In genomic region chr4:74747985-74748384, GRCm38 (mm10) we compare ENCODE assay signal across 20 mouse cellular contexts.
DNase-seq lines count a peak whose midpoint lies in the region; ATAC-seq and TF ChIP-seq lines count a peak whose summit lies in the region.
"Had no signal": no experiment of that assay in that cellular context is flagged by ENCODE, and none has a peak within 500 bp of the region (broad histone marks: within the 10 kb centered on the region; RNA-seq: fewer than 3 reads in every experiment).

No protein-coding gene starts in this region.

- H3K9me3 ChIP-seq in forebrain, embryonic 14.5 days (replicated peaks; ENCODE audit: control insufficient read depth, low read length): no peaks in the 10 kb centered on the region
- no peaks in the 10 kb centered on the region for H3K9me3 ChIP-seq in forebrain, embryonic 13.5 days (replicated peaks)
- H3K9me3 ChIP-seq in heart, postnatal 0 days (replicated peaks; ENCODE audit: control insufficient read depth, low read length): no peaks in the 10 kb centered on the region
- H3K9me3 ChIP-seq in intestine, embryonic 15.5 days: no peaks in the 10 kb centered on the region
- H3K9me3 ChIP-seq: liver, embryonic 12.5 days had no signal

- TF ChIP-seq EP300 in heart, postnatal 0 days (IDR thresholded peaks at IDR 0.05; ENCODE audit: low read depth): no peak

- no peak for ATAC-seq in forebrain, embryonic 14.5 days
- ATAC-seq in forebrain, embryonic 13.5 days: no peak
- ATAC-seq in heart, postnatal 0 days (ENCODE audit: insufficient read depth, low read depth): peak; percentile 30; the same call in 1 of the 2 replicates
- ATAC-seq in intestine, embryonic 15.5 days: no peak
- ATAC-seq: hindbrain, embryonic 16.5 days; liver, embryonic 12.5 days; midbrain, embryonic 16.5 days had no signal

- H3K27me3 ChIP-seq in forebrain, embryonic 14.5 days (replicated peaks; ENCODE audit: control insufficient read depth, insufficient read depth, low read length): no peaks in the 10 kb centered on the region
- no peaks in the 10 kb centered on the region for H3K27me3 ChIP-seq in forebrain, embryonic 13.5 days
- no peaks in the 10 kb centered on the region for H3K27me3 ChIP-seq in heart, postnatal 0 days (ENCODE audit: control insufficient read depth, insufficient read depth, low read length)
- no peaks in the 10 kb centered on the region for H3K27me3 ChIP-seq in intestine, embryonic 15.5 days (replicated peaks)
- H3K27me3 ChIP-seq: liver, embryonic 12.5 days had no signal

- peak; percentile 5 for DNase-seq in forebrain, embryonic 14.5 days (ENCODE audit: low spot score)
- DNase-seq in heart, postnatal 0 days (ENCODE audit: low spot score): peak; percentile 40
- no peak for DNase-seq in heart, adult 11 months
- DNase-seq in brain, embryonic 14.5 days (ENCODE audit: low read depth): peak; percentile 1
- peak; percentile 41 for DNase-seq in forelimb bud, embryonic 11.5 days (ENCODE audit: low read depth, low spot score)
- no peak for DNase-seq in gastrocnemius, adult 2 months
- DNase-seq: adrenal gland, adult 2 months; cerebellum, adult 18-20 months; cerebellum, postnatal 36 days; gastrocnemius, postnatal 25 days; heart, postnatal 36 days; kidney, adult 2 months; lung, postnatal 14 days; retina, postnatal 1 day; thymus, postnatal 4 days had no signal

- H3K36me3 ChIP-seq in forebrain, embryonic 14.5 days (ENCODE audit: control insufficient read depth, insufficient read depth, low read length): no peaks in the 10 kb centered on the region
- H3K36me3 ChIP-seq in forebrain, embryonic 13.5 days (ENCODE audit: poor library complexity, severe bottlenecking): no peaks in the 10 kb centered on the region
- no peaks in the 10 kb centered on the region for H3K36me3 ChIP-seq in heart, postnatal 0 days (replicated peaks; ENCODE audit: control insufficient read depth, insufficient read depth, low read length)
- no peaks in the 10 kb centered on the region for H3K36me3 ChIP-seq in intestine, embryonic 15.5 days
- H3K36me3 ChIP-seq: liver, embryonic 12.5 days had no signal

- TF ChIP-seq CTCF in heart, postnatal 0 days (IDR thresholded peaks at IDR 0.05; ENCODE audit: low read depth): no peak
- TF ChIP-seq CTCF in brain, embryonic 14.5 days (IDR thresholded peaks at IDR 0.05; ENCODE audit: borderline replicate concordance, extremely low read depth, insufficient read depth, insufficient read length): no peak
- TF ChIP-seq CTCF in gastrocnemius, adult 2 months (IDR thresholded peaks at IDR 0.05): no peak

- no peak overlapping the region for H3K27ac ChIP-seq in forebrain, embryonic 14.5 days (ENCODE audit: low read depth, low read length)
- H3K27ac ChIP-seq in forebrain, embryonic 13.5 days: no peak overlapping the region
- no peak overlapping the region for H3K27ac ChIP-seq in heart, postnatal 0 days (ENCODE audit: low read depth)
- H3K27ac ChIP-seq in gastrocnemius, adult 2 months: no peak overlapping the region
- H3K27ac ChIP-seq in intestine, embryonic 15.5 days: no peak overlapping the region
- H3K27ac ChIP-seq: liver, embryonic 12.5 days had no signal

- H3K4me2 ChIP-seq in forebrain, embryonic 14.5 days (ENCODE audit: low read length): no peak overlapping the region
- H3K4me2 ChIP-seq in forebrain, embryonic 13.5 days: no peak overlapping the region
- 0 out of 2 replicates have a peak overlapping the region, but pooled peaks have one; percentile 23 for H3K4me2 ChIP-seq in heart, postnatal 0 days (ENCODE audit: low read depth, low read length)
- no peak overlapping the region for H3K4me2 ChIP-seq in intestine, embryonic 15.5 days (replicated peaks)
- H3K4me2 ChIP-seq: liver, embryonic 12.5 days had no signal

- no peak overlapping the region for H3K9ac ChIP-seq in forebrain, embryonic 14.5 days (ENCODE audit: low read length)
- no peak overlapping the region for H3K9ac ChIP-seq in forebrain, embryonic 13.5 days
- no peak overlapping the region for H3K9ac ChIP-seq in heart, postnatal 0 days (replicated peaks; ENCODE audit: low read depth, low read length)
- no peak overlapping the region for H3K9ac ChIP-seq in intestine, embryonic 15.5 days
- H3K9ac ChIP-seq: liver, embryonic 12.5 days had no signal

- H3K4me1 ChIP-seq in forebrain, embryonic 14.5 days (ENCODE audit: control insufficient read depth, insufficient read depth, low read length): no peaks in the 10 kb centered on the region
- H3K4me1 ChIP-seq in forebrain, embryonic 13.5 days: no peaks in the 10 kb centered on the region
- no peaks in the 10 kb centered on the region for H3K4me1 ChIP-seq in heart, postnatal 0 days (ENCODE audit: control insufficient read depth, insufficient read depth)
- H3K4me1 ChIP-seq in intestine, embryonic 15.5 days (replicated peaks): no peaks in the 10 kb centered on the region
- H3K4me1 ChIP-seq: liver, embryonic 12.5 days had no signal

- H3K4me3 ChIP-seq in forebrain, embryonic 14.5 days (ENCODE audit: low read depth, low read length): no peak overlapping the region
- H3K4me3 ChIP-seq in forebrain, embryonic 13.5 days: no peak overlapping the region
- H3K4me3 ChIP-seq in heart, postnatal 0 days (ENCODE audit: low read depth, low read length): no peak overlapping the region
- H3K4me3 ChIP-seq in gastrocnemius, adult 2 months: no peak overlapping the region
- no peak overlapping the region for H3K4me3 ChIP-seq in intestine, embryonic 15.5 days (replicated peaks)
- H3K4me3 ChIP-seq: liver, embryonic 12.5 days had no signal

- intact Hi-C loops in gastrocnemius, adult 2 months (cut with DNase I): no loop called here

- WGBS in forebrain, embryonic 14.5 days: 89% methylated on average over 2 of the region's 2 CpGs
- 93% methylated on average over 2 of the region's 2 CpGs for WGBS in forebrain, embryonic 13.5 days
- 12% methylated on average over 2 of the region's 2 CpGs for WGBS in heart, postnatal 0 days
- WGBS in intestine, embryonic 15.5 days: 34% methylated on average over 2 of the region's 2 CpGs

- no peak for TF ChIP-seq POLR2A in brain, embryonic 14.5 days (IDR thresholded peaks at IDR 0.05; ENCODE audit: borderline replicate concordance, extremely low read depth, insufficient read depth, insufficient read length, poor library complexity, severe bottlenecking)

Comparison
In these comparisons a context has a peak if more than half of its experiments do, and no peak if none do; other contexts are left out.
1. DNase-seq: peak in forebrain, embryonic 14.5 days (single experiment), heart, postnatal 0 days (single experiment), brain, embryonic 14.5 days (single experiment) and forelimb bud, embryonic 11.5 days (single experiment); none in heart, adult 11 months (single experiment) and gastrocnemius, adult 2 months (single experiment).